Mouse (Mus musculus) G1E (cell line): ENCODE measurements around the gene Gbp9.
"Not testable (repeated sequence)": the region's sequence is repeated elsewhere in the genome, so short reads cannot be mapped to it uniquely, and the experiment has no call there.

Experiments used
- CTCF ChIP-seq: IDR thresholded peaks from 2 replicates; pipeline ENCODE4 v1.5.1; 2012; ENCODE audit warnings: low read depth, low read length, inconsistent platforms, mixed read lengths
- POLR2AphosphoS5 ChIP-seq: IDR thresholded peaks from 2 replicates; pipeline ENCODE4 v1.6.1; 2012; ENCODE audit warnings: low read depth, low read length, inconsistent platforms; ENCODE audit not compliant: insufficient replicate concordance
- TAL1 ChIP-seq: conservative IDR thresholded peaks from 2 replicates; pipeline ENCODE4 v1.6.1; 2012; ENCODE audit warnings: low read depth, low read length, inconsistent platforms, mixed read lengths

GRCm38 (mm10) chr5:105109775-105110174 lies 29.6 kb downstream of the Gbp9 start:
- TF ChIP-seq CTCF, TAL1, POLR2AphosphoS5: not testable (repeated sequence)
